Mouse (Mus musculus) liver, embryonic 16.5 days (tissue): Measurements from ENCODE around the gene Pex14. TPM values are rescaled to one million over a fixed set of nuclear protein-coding genes. Genes with fewer than 3 reads are reported as not detected.

Experiments used
- ATAC-seq: fragments of 200-750 bp; cut with Nextera tagmentation; 2 replicates; pipeline ENCODE4 v1.8.0; 2017; ENCODE audit warnings: low read depth, mild to moderate bottlenecking, moderate number of reproducible peaks, moderate library complexity
- H3K27ac ChIP-seq: fragments of 300-500 bp; sonication (generic); 2 replicates; pipeline ENCODE4 v1.5.1; 2014; ENCODE audit warnings: mild to moderate bottlenecking, low read length
- H3K27me3 ChIP-seq: fragments of 300-500 bp; sonication (generic); 2 replicates; pipeline ENCODE4 v1.6.1; 2014; ENCODE audit warnings: low read depth, low read length, mixed read lengths; ENCODE audit not compliant: control insufficient read depth, insufficient read depth
- H3K36me3 ChIP-seq: fragments of 300-500 bp; sonication (generic); 2 replicates; pipeline ENCODE4 v1.6.1; 2014; ENCODE audit warnings: mild to moderate bottlenecking; ENCODE audit not compliant: control insufficient read depth, insufficient read depth
- H3K4me1 ChIP-seq: fragments of 300-500 bp; sonication (generic); 2 replicates; pipeline ENCODE4 v1.6.1; 2014; ENCODE audit warnings: low read depth, low read length, mixed read lengths; ENCODE audit not compliant: control insufficient read depth
- H3K4me2 ChIP-seq: fragments of 300-500 bp; sonication (generic); 2 replicates; pipeline ENCODE4 v1.6.1; 2014; ENCODE audit warnings: low read depth, low read length, mixed read lengths
- H3K4me3 ChIP-seq: fragments of 300-500 bp; sonication (generic); 2 replicates; pipeline ENCODE4 v1.5.1; 2014; ENCODE audit warnings: low read depth, mild to moderate bottlenecking, low read length
- H3K9ac ChIP-seq: fragments of 300-500 bp; sonication (generic); 2 replicates; pipeline ENCODE4 v1.6.1; 2014; ENCODE audit warnings: low read depth, low read length
- H3K9me3 ChIP-seq: fragments of 300-500 bp; sonication (generic); replicated peaks from 2 replicates; pipeline ENCODE4 v1.6.1; 2016; ENCODE audit warnings: low read length; ENCODE audit not compliant: control insufficient read depth
- WGBS: fragments of 180-500 bp; shearing (Covaris S2); extraction: QIAGEN DNeasy Blood & Tissue Kit; methylation state at CpG from one replicate; pipeline ENCODE4 v1.1.7; 2014; ENCODE audit not compliant: insufficient replicate concordance; 5-methylcytosine and 5-hydroxymethylcytosine counted together
- polyA plus RNA-seq: library from polyadenylated mRNA; unstranded; fragments of >200 nt; fragmentation: Nextera tagmentation; extraction: Ambion mirVana; gene quantifications from 2 replicates; pipeline ENCODE4 v1.2.1, GENCODE M21; 2015

Pex14 gene
- polyA plus RNA-seq, 1 experiment from 2014 or later = 31.1 TPM

GRCm38 (mm10) chr4:149049351-149050159, 50.1 kb downstream of the Pex14 start:
- no peak for ATAC-seq
- Histone ChIP-seq H3K4me1 (peaks cover 5% of the 10 kb centered on the region), H3K36me3 (no peaks in the 10 kb centered on the region), H3K4me2 (no peak overlapping the region), H3K4me3 (no peak overlapping the region), H3K27ac (no peak overlapping the region), H3K27me3 (no peaks in the 10 kb centered on the region), H3K9me3 (no peaks in the 10 kb centered on the region), H3K9ac (no peak overlapping the region)
- WGBS = 23% methylated on average over 16 of the region's 16 CpGs

GRCm38 (mm10) chr4:149048625-149049228, 50.9 kb downstream of the Pex14 start:
- no peak for ATAC-seq
- no peak overlapping the region for H3K9ac ChIP-seq
- H3K27ac ChIP-seq = no peak overlapping the region
- H3K4me1 ChIP-seq = peaks cover 5% of the 10 kb centered on the region
- H3K36me3 ChIP-seq = no peaks in the 10 kb centered on the region
- H3K4me2 ChIP-seq = no peak overlapping the region
- 43% methylated on average over 10 of the region's 10 CpGs for WGBS
- H3K9me3 ChIP-seq = no peaks in the 10 kb centered on the region
- no peaks in the 10 kb centered on the region for H3K27me3 ChIP-seq
- no peak overlapping the region for H3K4me3 ChIP-seq

GRCm38 (mm10) chr4:149047360-149047759, 52.3 kb downstream of the Pex14 start:
- Histone ChIP-seq H3K9me3 (no peaks in the 10 kb centered on the region), H3K4me3 (no peak overlapping the region), H3K27me3 (no peaks in the 10 kb centered on the region), H3K4me1 (peaks cover 5% of the 10 kb centered on the region), H3K27ac (no peak overlapping the region), H3K9ac (no peak overlapping the region), H3K36me3 (no peaks in the 10 kb centered on the region), H3K4me2 (no peak overlapping the region)
- WGBS = 16% methylated on average over 10 of the region's 10 CpGs
- ATAC-seq = peak; percentile 53; the same call in 1 of the 2 replicates

- no peak overlapping the region for H3K4me3 ChIP-seq
- no peak overlapping the region for H3K9ac ChIP-seq
- no peaks in the 10 kb centered on the region for H3K36me3 ChIP-seq
- no peak overlapping the region for H3K27ac ChIP-seq
- no peak overlapping the region for H3K4me2 ChIP-seq
- H3K4me1 ChIP-seq = peaks cover 5% of the 10 kb centered on the region
- WGBS = 17% methylated on average over 5 of the region's 5 CpGs
- ATAC-seq = peak; percentile 64
- H3K9me3 ChIP-seq = no peaks in the 10 kb centered on the region
- H3K27me3 ChIP-seq = no peaks in the 10 kb centered on the region
Observed at GRCm38 (mm10) chr4:149045885-149046284, 53.8 kb downstream of the Pex14 start.

- Histone ChIP-seq H3K36me3 (no peaks in the 10 kb centered on the region), H3K27ac (no peak overlapping the region), H3K9me3 (no peaks in the 10 kb centered on the region), H3K9ac (no peak overlapping the region), H3K4me1 (no peaks in the 10 kb centered on the region), H3K27me3 (no peaks in the 10 kb centered on the region), H3K4me3 (no peak overlapping the region), H3K4me2 (no peak overlapping the region)
- no peak for ATAC-seq
- WGBS = 70% methylated on average over 6 of the region's 6 CpGs
Observed at GRCm38 (mm10) chr4:149040289-149040688, 59.4 kb downstream of the Pex14 start.

- no peak overlapping the region for H3K4me2 ChIP-seq
- H3K4me1 ChIP-seq = no peaks in the 10 kb centered on the region
- H3K9ac ChIP-seq = no peak overlapping the region
- no peaks in the 10 kb centered on the region for H3K9me3 ChIP-seq
- ATAC-seq = no peak
- no peak overlapping the region for H3K27ac ChIP-seq
- no peaks in the 10 kb centered on the region for H3K36me3 ChIP-seq
- no peak overlapping the region for H3K4me3 ChIP-seq
- no peaks in the 10 kb centered on the region for H3K27me3 ChIP-seq
- 61% methylated on average over 6 of the region's 6 CpGs for WGBS
Observed at GRCm38 (mm10) chr4:149037706-149038105, 62.0 kb downstream of the Pex14 start.

- H3K9ac ChIP-seq = no peak overlapping the region
- H3K4me3 ChIP-seq = no peak overlapping the region
- no peak for ATAC-seq
- no peaks in the 10 kb centered on the region for H3K36me3 ChIP-seq
- H3K9me3 ChIP-seq = no peaks in the 10 kb centered on the region
- 58% methylated on average over 9 of the region's 9 CpGs for WGBS
- H3K27me3 ChIP-seq = no peaks in the 10 kb centered on the region
- no peak overlapping the region for H3K4me2 ChIP-seq
- H3K27ac ChIP-seq = no peak overlapping the region
- H3K4me1 ChIP-seq = no peaks in the 10 kb centered on the region
Observed at GRCm38 (mm10) chr4:149036592-149036991, 63.1 kb downstream of the Pex14 start.

- no peak overlapping the region for H3K4me2 ChIP-seq
- H3K9me3 ChIP-seq = no peaks in the 10 kb centered on the region
- no peak overlapping the region for H3K9ac ChIP-seq
- no peaks in the 10 kb centered on the region for H3K27me3 ChIP-seq
- no peaks in the 10 kb centered on the region for H3K36me3 ChIP-seq
- WGBS = 68% methylated on average over 4 of the region's 4 CpGs
- ATAC-seq = no peak
- H3K4me1 ChIP-seq = no peaks in the 10 kb centered on the region
- no peak overlapping the region for H3K27ac ChIP-seq
- H3K4me3 ChIP-seq = no peak overlapping the region
Observed at GRCm38 (mm10) chr4:149031507-149031906, 68.2 kb downstream of the Pex14 start.

- Histone ChIP-seq H3K27me3 (no peaks in the 10 kb centered on the region), H3K4me1 (no peaks in the 10 kb centered on the region), H3K4me3 (no peak overlapping the region), H3K4me2 (no peak overlapping the region), H3K36me3 (no peaks in the 10 kb centered on the region), H3K9ac (no peak overlapping the region), H3K27ac (no peak overlapping the region), H3K9me3 (no peaks in the 10 kb centered on the region)
- 71% methylated on average over 9 of the region's 9 CpGs for WGBS
- no peak for ATAC-seq
Observed at GRCm38 (mm10) chr4:149027571-149027970, 72.1 kb downstream of the Pex14 start.
